Mouse (Mus musculus): Measurements from ENCODE around the gene Cgn. TPM values are rescaled to one million over a fixed set of nuclear protein-coding genes. Genes with fewer than 3 reads are reported as not detected.

The Cgn gene
- polyA plus RNA-seq (2014; fragmentation: Nextera tagmentation; extraction: Ambion mirVana): 7.4 and 14.2 TPM in 2 replicates

DNA sequence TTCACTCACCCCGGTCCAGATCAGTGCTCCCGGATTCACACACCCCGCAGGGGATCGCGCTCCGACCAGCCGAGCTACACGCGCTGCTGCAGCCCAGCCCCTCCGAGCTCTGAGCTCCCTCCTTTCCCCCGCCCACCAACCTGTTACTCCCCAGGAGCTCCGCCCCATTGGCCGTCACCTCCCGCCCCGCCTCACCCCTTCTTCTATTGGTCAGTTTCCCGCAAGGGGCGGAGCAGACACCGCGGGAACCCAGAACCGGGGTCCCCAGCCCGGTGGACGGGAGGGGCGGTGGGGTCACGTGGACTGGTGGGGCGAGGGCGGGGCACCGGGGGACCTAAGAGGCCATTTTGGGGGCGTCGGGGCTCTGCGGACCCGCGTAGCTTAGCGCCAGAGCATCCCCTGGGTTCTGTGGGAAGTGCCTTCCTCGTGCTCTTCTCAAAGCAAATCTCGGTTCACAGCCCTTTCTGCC lies at the start of gene Cgn:
Cgn (minus strand) TSS at position 126 of the 469 bp plus-strand sequence.
- under 1% methylated on average over 34 of the region's 35 CpGs for WGBS
- Histone ChIP-seq H3K9me3 (ENCODE audit: control insufficient read depth, low read length) (no peaks in the 10 kb centered on the region), H3K4me1 (ENCODE audit: control insufficient read depth, insufficient read depth, low read length) (peaks cover 9% of the 10 kb centered on the region; the same call in 1 of the 2 replicates), H3K27ac (ENCODE audit: low read depth, low read length) (no peak within 1 kb of the TSS; the same call in 1 of the 2 replicates), H3K9ac (ENCODE audit: low read depth, low read length) (peak within 1 kb of the TSS; percentile 62), H3K36me3 (ENCODE audit: control insufficient read depth, insufficient read depth, low read length) (no peaks in the 10 kb centered on the region), H3K4me2 (replicated peaks; ENCODE audit: low read depth, low read length) (peak within 1 kb of the TSS; percentile 91), H3K4me3 (ENCODE audit: low read length) (peak within 1 kb of the TSS; percentile 55), H3K27me3 (ENCODE audit: control insufficient read depth, insufficient read depth, low read length) (peaks cover 6% of the 10 kb centered on the region; the same call in 1 of the 2 replicates)
- ATAC-seq (ENCODE audit: low FRiP score, low TSS enrichment): peak; percentile 94

DNA sequence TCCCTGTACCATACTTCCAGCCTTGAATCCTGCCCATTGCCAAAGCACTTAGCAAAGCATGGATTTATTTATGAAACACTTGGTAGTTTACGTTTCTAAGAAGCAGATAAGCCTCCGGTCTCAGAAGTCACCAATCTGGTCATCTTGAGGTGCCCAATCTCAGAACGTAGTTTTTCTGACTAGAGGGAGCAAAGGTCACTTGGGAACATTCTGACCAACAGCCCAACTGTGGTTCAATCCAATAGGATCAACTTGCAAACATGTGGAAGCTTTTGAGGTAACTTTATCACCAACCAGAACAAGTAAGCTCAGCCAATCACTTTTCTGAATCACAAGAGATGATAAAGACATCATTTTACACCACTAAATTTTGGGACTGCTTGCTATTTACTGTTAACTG lies 49.1 kb upstream of the Cgn start:
- Histone ChIP-seq H3K4me2 (replicated peaks; ENCODE audit: low read depth, low read length) (no peak overlapping the region), H3K9ac (ENCODE audit: low read depth, low read length) (no peak overlapping the region), H3K4me3 (ENCODE audit: low read length) (no peak overlapping the region), H3K9me3 (ENCODE audit: control insufficient read depth, low read length) (no peaks in the 10 kb centered on the region), H3K27ac (ENCODE audit: low read depth, low read length) (no peak overlapping the region), H3K4me1 (ENCODE audit: control insufficient read depth, insufficient read depth, low read length) (peaks cover 13% of the 10 kb centered on the region; the same call in 1 of the 2 replicates), H3K27me3 (ENCODE audit: control insufficient read depth, insufficient read depth, low read length) (no peaks in the 10 kb centered on the region), H3K36me3 (ENCODE audit: control insufficient read depth, insufficient read depth, low read length) (no peaks in the 10 kb centered on the region)
- 83% methylated on average over 3 of the region's 3 CpGs for WGBS
- ATAC-seq (ENCODE audit: low FRiP score, low TSS enrichment): no peak

DNA sequence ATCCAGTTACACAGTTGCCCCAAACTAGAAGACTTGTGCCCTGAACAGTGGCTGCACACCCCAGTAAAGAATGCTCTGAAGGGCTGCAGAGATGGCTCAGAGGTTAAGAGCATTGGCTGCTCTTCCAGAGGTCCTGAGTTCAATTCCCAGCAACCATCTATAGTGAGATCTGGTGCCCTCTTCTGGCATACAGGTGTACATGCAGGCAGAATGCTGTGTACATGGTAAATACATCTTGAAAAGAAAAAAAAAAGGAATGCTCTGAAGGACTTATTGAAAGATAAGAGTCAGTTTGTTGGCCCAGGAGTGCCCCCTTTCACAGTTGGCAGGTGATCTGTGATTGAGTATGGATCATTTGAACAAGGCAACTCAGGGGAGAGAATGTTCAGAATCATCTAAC lies 47.1 kb upstream of the Cgn start:
- H3K9me3 ChIP-seq (ENCODE audit: control insufficient read depth, low read length): no peaks in the 10 kb centered on the region
- H3K4me3 ChIP-seq (ENCODE audit: low read length): no peak overlapping the region
- no peak overlapping the region for H3K27ac ChIP-seq (ENCODE audit: low read depth, low read length)
- 0 out of 2 replicates have a peak, but pooled peaks cover 4% of the 10 kb centered on the region for H3K4me1 ChIP-seq (ENCODE audit: control insufficient read depth, insufficient read depth, low read length)
- no peak for ATAC-seq (ENCODE audit: low FRiP score, low TSS enrichment)
- H3K9ac ChIP-seq (ENCODE audit: low read depth, low read length): no peak overlapping the region
- H3K36me3 ChIP-seq (ENCODE audit: control insufficient read depth, insufficient read depth, low read length): no peaks in the 10 kb centered on the region
- H3K27me3 ChIP-seq (ENCODE audit: control insufficient read depth, insufficient read depth, low read length): no peaks in the 10 kb centered on the region
- H3K4me2 ChIP-seq (replicated peaks; ENCODE audit: low read depth, low read length): no peak overlapping the region

DNA sequence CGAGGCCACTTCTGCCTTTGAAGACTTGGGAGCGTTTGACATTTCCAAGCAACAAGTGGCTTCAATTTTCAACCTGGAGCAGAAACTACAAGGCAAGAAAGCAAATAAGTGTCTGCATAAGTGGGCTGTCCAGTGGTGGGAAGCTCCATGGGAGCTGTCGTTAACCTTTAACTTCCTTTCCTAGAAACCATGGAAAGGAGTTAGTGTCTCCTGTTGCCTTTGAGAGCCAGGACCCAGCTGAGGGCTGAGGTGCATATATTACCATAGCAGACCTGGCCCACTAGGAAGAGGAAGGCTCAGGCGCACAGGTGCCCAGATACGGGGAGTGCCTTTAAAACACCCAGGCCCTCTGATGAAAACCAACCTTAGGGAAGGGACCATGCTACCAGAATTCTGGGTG lies 46.4 kb upstream of the Cgn start:
- no peak overlapping the region for H3K9ac ChIP-seq (ENCODE audit: low read depth, low read length)
- no peak for ATAC-seq (ENCODE audit: low FRiP score, low TSS enrichment)
- 79% methylated on average over 5 of the region's 5 CpGs for WGBS
- no peak overlapping the region for H3K4me2 ChIP-seq (replicated peaks; ENCODE audit: low read depth, low read length)
- 0 out of 2 replicates have a peak, but pooled peaks cover 4% of the 10 kb centered on the region for H3K4me1 ChIP-seq (ENCODE audit: control insufficient read depth, insufficient read depth, low read length)
- H3K27me3 ChIP-seq (ENCODE audit: control insufficient read depth, insufficient read depth, low read length): no peaks in the 10 kb centered on the region
- H3K4me3 ChIP-seq (ENCODE audit: low read length): no peak overlapping the region
- H3K9me3 ChIP-seq (ENCODE audit: control insufficient read depth, low read length): no peaks in the 10 kb centered on the region
- no peak overlapping the region for H3K27ac ChIP-seq (ENCODE audit: low read depth, low read length)
- no peaks in the 10 kb centered on the region for H3K36me3 ChIP-seq (ENCODE audit: control insufficient read depth, insufficient read depth, low read length)

DNA sequence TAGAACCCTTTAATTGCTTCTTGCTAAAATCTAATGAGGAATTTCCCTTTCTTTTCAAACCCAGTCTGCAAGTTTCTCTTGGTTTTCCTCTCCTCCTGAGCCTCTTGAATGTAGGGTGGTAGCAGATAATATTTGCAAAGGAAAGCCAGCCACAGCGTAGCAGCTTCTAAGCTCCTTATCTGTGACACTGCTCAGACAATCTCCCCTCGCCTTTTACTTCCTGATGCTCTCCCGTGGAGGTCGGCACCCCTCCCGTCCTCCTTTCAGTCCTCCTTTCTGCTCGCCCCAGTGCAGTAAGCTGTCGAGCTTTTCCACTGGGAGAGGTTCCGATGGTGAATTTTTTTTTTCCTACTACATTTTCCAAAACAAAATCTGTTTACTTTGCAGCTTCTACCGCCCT lies 45.8 kb upstream of the Cgn start:
- Histone ChIP-seq H3K27ac (ENCODE audit: low read depth, low read length) (no peak overlapping the region), H3K4me2 (replicated peaks; ENCODE audit: low read depth, low read length) (no peak overlapping the region), H3K36me3 (ENCODE audit: control insufficient read depth, insufficient read depth, low read length) (no peaks in the 10 kb centered on the region), H3K9me3 (ENCODE audit: control insufficient read depth, low read length) (no peaks in the 10 kb centered on the region), H3K27me3 (ENCODE audit: control insufficient read depth, insufficient read depth, low read length) (no peaks in the 10 kb centered on the region), H3K4me1 (ENCODE audit: control insufficient read depth, insufficient read depth, low read length) (0 out of 2 replicates have a peak, but pooled peaks cover 4% of the 10 kb centered on the region), H3K9ac (ENCODE audit: low read depth, low read length) (no peak overlapping the region), H3K4me3 (ENCODE audit: low read length) (no peak overlapping the region)
- ATAC-seq (ENCODE audit: low FRiP score, low TSS enrichment): no peak
- WGBS: 32% methylated on average over 9 of the region's 9 CpGs

DNA sequence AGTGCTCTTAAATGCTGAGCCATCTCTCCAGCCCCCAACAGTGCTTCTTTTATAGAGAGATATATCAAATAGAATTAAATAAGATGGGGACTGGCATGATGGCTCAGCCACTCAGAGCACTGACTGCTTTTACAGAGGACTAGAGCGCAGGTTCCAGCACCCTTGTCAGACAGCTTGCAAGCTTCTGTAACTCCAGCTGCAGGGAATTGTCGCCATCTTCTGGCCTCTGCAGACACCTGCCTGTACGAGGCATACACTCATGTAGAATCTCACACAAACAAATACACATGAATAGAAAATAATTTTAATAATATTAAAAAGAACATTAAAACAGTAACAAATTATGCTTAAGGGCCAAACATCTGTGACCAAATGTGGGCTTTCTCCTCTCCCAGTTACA lies 37.8 kb upstream of the Cgn start:
- no peaks in the 10 kb centered on the region for H3K4me1 ChIP-seq (ENCODE audit: control insufficient read depth, insufficient read depth, low read length)
- no peak for ATAC-seq (ENCODE audit: low FRiP score, low TSS enrichment)
- no peaks in the 10 kb centered on the region for H3K27me3 ChIP-seq (ENCODE audit: control insufficient read depth, insufficient read depth, low read length)
- no peak overlapping the region for H3K4me3 ChIP-seq (ENCODE audit: low read length)
- no peaks in the 10 kb centered on the region for H3K9me3 ChIP-seq (ENCODE audit: control insufficient read depth, low read length)
- H3K9ac ChIP-seq (ENCODE audit: low read depth, low read length): no peak overlapping the region
- no peak overlapping the region for H3K27ac ChIP-seq (ENCODE audit: low read depth, low read length)
- WGBS: 86% methylated on average over 3 of the region's 3 CpGs
- H3K36me3 ChIP-seq (ENCODE audit: control insufficient read depth, insufficient read depth, low read length): no peaks in the 10 kb centered on the region
- no peak overlapping the region for H3K4me2 ChIP-seq (replicated peaks; ENCODE audit: low read depth, low read length)

DNA sequence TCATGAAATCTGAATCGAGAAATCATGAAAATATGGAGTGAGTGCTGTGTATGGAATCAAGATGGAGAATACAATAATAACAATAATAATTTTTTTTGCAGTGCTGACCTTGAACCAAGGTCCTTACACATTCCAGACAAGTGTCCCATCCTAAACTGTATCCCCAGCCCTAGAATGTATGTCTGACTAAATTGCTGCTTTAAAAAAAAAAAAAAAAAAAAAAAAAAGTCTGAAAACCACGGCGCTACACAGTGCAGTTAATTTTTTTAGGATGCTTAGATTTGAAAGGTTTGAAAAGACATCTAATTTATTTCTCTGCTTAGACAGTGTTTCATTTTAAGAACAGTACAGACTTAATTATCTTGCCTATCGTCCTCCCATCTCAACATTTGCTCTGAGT lies 35.8 kb upstream of the Cgn start:
- peak overlapping the region; percentile 61; the same call in 1 of the 2 replicates for H3K4me3 ChIP-seq (ENCODE audit: low read length)
- H3K4me2 ChIP-seq (replicated peaks; ENCODE audit: low read depth, low read length): peak overlapping the region; percentile 44
- no peak overlapping the region for H3K27ac ChIP-seq (ENCODE audit: low read depth, low read length)
- H3K27me3 ChIP-seq (ENCODE audit: control insufficient read depth, insufficient read depth, low read length): no peaks in the 10 kb centered on the region
- H3K4me1 ChIP-seq (ENCODE audit: control insufficient read depth, insufficient read depth, low read length): no peaks in the 10 kb centered on the region
- WGBS: 77% methylated on average over 4 of the region's 4 CpGs
- no peak for ATAC-seq (ENCODE audit: low FRiP score, low TSS enrichment)
- no peaks in the 10 kb centered on the region for H3K9me3 ChIP-seq (ENCODE audit: control insufficient read depth, low read length)
- peak overlapping the region; percentile 86; the same call in 1 of the 2 replicates for H3K9ac ChIP-seq (ENCODE audit: low read depth, low read length)
- no peaks in the 10 kb centered on the region for H3K36me3 ChIP-seq (ENCODE audit: control insufficient read depth, insufficient read depth, low read length)

DNA sequence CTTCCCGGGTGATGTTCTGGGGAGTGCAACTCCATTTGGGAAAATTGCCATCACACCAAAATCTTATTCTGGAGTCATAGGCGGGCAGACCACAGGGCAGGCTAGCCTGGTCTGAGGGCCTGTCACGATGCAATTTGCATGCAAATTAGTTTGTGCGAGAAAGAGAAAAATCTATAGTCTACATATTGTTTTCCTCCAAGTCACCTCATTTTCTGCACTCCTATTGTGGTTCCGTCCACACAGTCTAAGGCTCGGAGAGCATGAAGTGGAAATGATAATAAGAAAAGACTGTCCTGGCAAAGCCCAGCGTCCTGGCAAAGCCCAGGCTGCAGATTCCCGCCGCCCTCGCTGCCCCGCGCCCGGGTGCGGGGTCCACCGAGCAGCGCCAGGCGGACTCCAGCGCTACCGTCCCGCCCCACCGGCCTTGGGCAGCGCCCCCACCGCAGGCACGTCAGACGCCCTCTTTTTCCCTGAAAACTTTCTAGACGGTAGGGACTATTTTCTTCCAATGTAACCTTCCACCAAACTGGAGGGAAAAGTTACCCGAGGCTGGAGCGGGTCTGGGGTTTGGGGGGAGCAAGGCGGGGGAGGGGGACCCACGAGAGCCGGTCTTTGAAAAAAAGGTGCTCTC lies 34.8 kb upstream of the Cgn start:
- no peaks in the 10 kb centered on the region for H3K4me1 ChIP-seq (ENCODE audit: control insufficient read depth, insufficient read depth, low read length)
- peak overlapping the region; percentile 86 for H3K27ac ChIP-seq (ENCODE audit: low read depth, low read length)
- H3K36me3 ChIP-seq (ENCODE audit: control insufficient read depth, insufficient read depth, low read length): no peaks in the 10 kb centered on the region
- H3K4me3 ChIP-seq (ENCODE audit: low read length): peak overlapping the region; percentile 61
- H3K9ac ChIP-seq (ENCODE audit: low read depth, low read length): peak overlapping the region; percentile 86
- peak; percentile 77 for ATAC-seq (ENCODE audit: low FRiP score, low TSS enrichment)
- H3K4me2 ChIP-seq (replicated peaks; ENCODE audit: low read depth, low read length): peak overlapping the region; percentile 44
- 2% methylated on average over 31 of the region's 31 CpGs for WGBS
- no peaks in the 10 kb centered on the region for H3K9me3 ChIP-seq (ENCODE audit: control insufficient read depth, low read length)
- H3K27me3 ChIP-seq (ENCODE audit: control insufficient read depth, insufficient read depth, low read length): no peaks in the 10 kb centered on the region

All from kidney, embryonic 14.5 days (tissue).